In the genomic region with DNA sequence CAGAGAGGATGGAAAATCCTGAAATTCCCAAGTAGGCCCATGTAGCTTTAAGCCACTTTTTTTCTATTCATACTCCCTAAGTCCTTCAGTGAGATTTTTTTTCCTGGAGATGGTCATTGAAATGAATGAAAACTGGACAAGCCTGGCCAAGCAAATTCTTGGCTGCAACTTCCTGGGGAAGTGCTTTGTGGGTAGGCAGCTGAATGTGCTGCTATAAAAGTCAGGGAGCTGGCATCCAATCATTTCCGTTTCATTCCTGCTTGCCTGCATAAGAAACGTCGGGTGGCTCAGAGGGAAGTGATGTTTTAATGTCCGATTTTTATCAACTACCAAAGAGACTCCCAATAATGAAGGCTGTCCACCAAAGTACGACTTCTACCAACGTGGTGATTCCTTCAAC, we compare ENCODE assay signal across 23 mouse cellular contexts.
A peak's percentile ranks its signal among the peaks of the same experiment; 100 is the strongest.
DNase-seq lines count a peak whose midpoint lies in the region; ATAC-seq and TF ChIP-seq lines count a peak whose summit lies in the region.
"Had no signal": no experiment of that assay in that cellular context is flagged by ENCODE, and none has a peak within 500 bp of the region (broad histone marks: within the 10 kb centered on the region; RNA-seq: fewer than 3 reads in every experiment).

No protein-coding gene starts in this region.

- peaks cover 13% of the 10 kb centered on the region; the same call in 1 of the 2 replicates for H3K4me1 ChIP-seq in hindbrain, postnatal 0 days (ENCODE audit: insufficient read depth, low read length)
- peaks cover 8% of the 10 kb centered on the region for H3K4me1 ChIP-seq in hindbrain, embryonic 12.5 days
- H3K4me1 ChIP-seq: embryonic facial prominence, embryonic 12.5 days; embryonic facial prominence, embryonic 15.5 days had no signal

- H3K9me3 ChIP-seq in hindbrain, postnatal 0 days (ENCODE audit: low read length): no peaks in the 10 kb centered on the region
- H3K9me3 ChIP-seq in hindbrain, embryonic 12.5 days (replicated peaks): no peaks in the 10 kb centered on the region
- H3K9me3 ChIP-seq: embryonic facial prominence, embryonic 12.5 days; embryonic facial prominence, embryonic 15.5 days; heart, embryonic 12.5 days; heart, embryonic 15.5 days; hindbrain, embryonic 10.5 days had no signal

- H3K4me3 ChIP-seq in hindbrain, postnatal 0 days (ENCODE audit: low read length): no peak overlapping the region
- H3K4me3 ChIP-seq in hindbrain, embryonic 12.5 days: no peak overlapping the region
- H3K4me3 ChIP-seq: embryonic facial prominence, embryonic 12.5 days; embryonic facial prominence, embryonic 15.5 days; gastrocnemius, adult 2 months; heart, embryonic 12.5 days; heart, embryonic 15.5 days; hindbrain, embryonic 10.5 days had no signal

- H3K4me2 ChIP-seq in hindbrain, postnatal 0 days (ENCODE audit: low read depth, low read length): no peak overlapping the region
- no peak overlapping the region for H3K4me2 ChIP-seq in hindbrain, embryonic 12.5 days (replicated peaks)
- H3K4me2 ChIP-seq: embryonic facial prominence, embryonic 12.5 days; embryonic facial prominence, embryonic 15.5 days; heart, embryonic 12.5 days; heart, embryonic 15.5 days; hindbrain, embryonic 14.5 days had no signal

- no peak overlapping the region for H3K27ac ChIP-seq in hindbrain, postnatal 0 days
- no peak overlapping the region for H3K27ac ChIP-seq in hindbrain, embryonic 12.5 days
- H3K27ac ChIP-seq: embryonic facial prominence, embryonic 12.5 days; embryonic facial prominence, embryonic 15.5 days; gastrocnemius, adult 2 months; heart, embryonic 15.5 days; hindbrain, embryonic 10.5 days; hindbrain, embryonic 14.5 days had no signal

- ATAC-seq in hindbrain, postnatal 0 days: no peak
- no peak for ATAC-seq in hindbrain, embryonic 12.5 days (ENCODE audit: low FRiP score)
- ATAC-seq: forebrain, embryonic 14.5 days; forebrain, postnatal 0 days; Patski had no signal

- H3K36me3 ChIP-seq in hindbrain, postnatal 0 days (ENCODE audit: insufficient read depth, low read length): no peaks in the 10 kb centered on the region
- H3K36me3 ChIP-seq in hindbrain, embryonic 12.5 days: no peaks in the 10 kb centered on the region
- H3K36me3 ChIP-seq: embryonic facial prominence, embryonic 12.5 days; embryonic facial prominence, embryonic 15.5 days; heart, embryonic 12.5 days; heart, embryonic 15.5 days; hindbrain, embryonic 10.5 days had no signal

- H3K27me3 ChIP-seq in hindbrain, postnatal 0 days (ENCODE audit: insufficient read depth, low read length): no peaks in the 10 kb centered on the region
- H3K27me3 ChIP-seq in hindbrain, embryonic 12.5 days: no peaks in the 10 kb centered on the region
- H3K27me3 ChIP-seq: embryonic facial prominence, embryonic 12.5 days; embryonic facial prominence, embryonic 15.5 days; heart, embryonic 12.5 days; heart, embryonic 15.5 days; Patski had no signal

- no peak for TF ChIP-seq CTCF in hindbrain, postnatal 0 days (IDR thresholded peaks at IDR 0.05; ENCODE audit: low read depth)

- H3K9ac ChIP-seq in hindbrain, postnatal 0 days (replicated peaks; ENCODE audit: low read length): no peak overlapping the region
- no peak overlapping the region for H3K9ac ChIP-seq in hindbrain, embryonic 12.5 days
- H3K9ac ChIP-seq: embryonic facial prominence, embryonic 12.5 days; embryonic facial prominence, embryonic 15.5 days; forebrain, postnatal 0 days; heart, embryonic 12.5 days; heart, embryonic 15.5 days; hindbrain, embryonic 14.5 days had no signal

- DNase-seq in cerebellum, postnatal 10 days: peak; percentile 35 to 38
- no peak for DNase-seq in cerebellum, adult 8-10 months
- peak; percentile 35 for DNase-seq in hindbrain, postnatal 0 days (ENCODE audit: low spot score)
- peak; percentile 16 for DNase-seq in right cerebral cortex, adult 18-20 months
- no peak for DNase-seq in right cerebral cortex, postnatal 4 days
- DNase-seq in thymus, postnatal 14 days: no peak
- DNase-seq: adrenal gland, adult 2 months; adrenal gland, postnatal 14 days; cerebellum, adult 11-12 months; cerebellum, adult 9-10 months; forebrain, postnatal 0 days; gastrocnemius, adult 2 months; gastrocnemius, postnatal 25 days; heart, postnatal 36 days had no signal

- 73% methylated on average over 6 of the region's 6 CpGs for WGBS in hindbrain, postnatal 0 days
- WGBS in hindbrain, embryonic 12.5 days: 90% methylated on average over 6 of the region's 6 CpGs

Comparison
In these comparisons a context has a peak if more than half of its experiments do, and no peak if none do; other contexts are left out.
1. DNase-seq: peak in cerebellum, postnatal 10 days (2 of 2), hindbrain, postnatal 0 days (single experiment) and right cerebral cortex, adult 18-20 months (single experiment); none in cerebellum, adult 8-10 months (single experiment), right cerebral cortex, postnatal 4 days (single experiment) and thymus, postnatal 14 days (single experiment).